Mouse (Mus musculus) kidney, adult 2 months (tissue): ENCODE results near the gene Grik5. TPM values are rescaled to one million over a fixed set of nuclear protein-coding genes. Genes with fewer than 3 reads are reported as not detected.

ENCODE experiments used
- DNase-seq: peaks from one replicate; pipeline ENCODE4 v3.0.0; 2021
- H3K27ac ChIP-seq: fragments of 200-500 bp; 2 replicates; pipeline ENCODE4 v1.5.1; 2012; ENCODE audit warnings: low read depth, low read length, control low read depth, inconsistent platforms; ENCODE audit not compliant: insufficient read depth
- H3K27me3 ChIP-seq: fragments of 200-500 bp; replicated peaks from 2 replicates; pipeline ENCODE4 v1.6.1; 2012; ENCODE audit warnings: mild to moderate bottlenecking, moderate library complexity, low read length, inconsistent platforms; ENCODE audit not compliant: control insufficient read depth, insufficient read depth
- H3K36me3 ChIP-seq: fragments of 200-500 bp; 2 replicates; pipeline ENCODE4 v1.6.1; 2012; ENCODE audit warnings: mild to moderate bottlenecking, moderate library complexity, low read length, inconsistent platforms; ENCODE audit not compliant: control insufficient read depth, insufficient read depth
- H3K4me1 ChIP-seq: fragments of 200-500 bp; 2 replicates; pipeline ENCODE4 v1.6.1; 2011; ENCODE audit warnings: low read length; ENCODE audit not compliant: control insufficient read depth, insufficient read depth
- H3K4me3 ChIP-seq: fragments of 200-500 bp; 2 replicates; pipeline ENCODE4 v1.5.1; 2011; ENCODE audit warnings: mild to moderate bottlenecking, low read depth, low read length, control low read depth; ENCODE audit not compliant: insufficient read depth
- CTCF ChIP-seq: fragments of 200-500 bp; conservative IDR thresholded peaks from 2 replicates; pipeline ENCODE4 v1.5.1; 2011; ENCODE audit warnings: low read depth, mild to moderate bottlenecking, control low read depth, low read length, moderate library complexity, mixed read lengths; ENCODE audit not compliant: insufficient read depth, insufficient read length
- POLR2A ChIP-seq: fragments of 200-500 bp; IDR thresholded peaks from one replicate; pipeline ENCODE4 v1.6.1; 2011; ENCODE audit warnings: low read depth, low read length, control low read depth
- WGBS: fragments of 180-500 bp; shearing (Covaris S2); methylation state at CpG from one replicate; pipeline ENCODE4 v1.1.7; 2018; 5-methylcytosine and 5-hydroxymethylcytosine counted together
- polyA plus RNA-seq: library from polyadenylated mRNA; depleted of rRNA; stranded (reverse); fragments of >200 nt; gene quantifications from 2 replicates; pipeline ENCODE4 v1.2.3, GENCODE M21; 2012; rRNA removed

The Grik5 gene
- polyA plus RNA-seq, result 17.1 and 24.3 TPM in 2 replicates

GRCm38 (mm10) chr7:25071979-25072715 lies at the start of gene Grik5, which contains the start of gene Zfp574:
Grik5 (minus strand) TSS chr7:25072346.
Zfp574 (plus strand) TSS chr7:25072567.
- no peak for DNase-seq
- Histone ChIP-seq H3K27me3 (no peaks in the 10 kb centered on the region), H3K4me3 (peak within 1 kb of the TSS; percentile 67), H3K27ac (peak within 1 kb of the TSS; percentile 51), H3K36me3 (no peaks in the 10 kb centered on the region), H3K4me1 (0 out of 2 replicates have a peak, but pooled peaks cover 2% of the 10 kb centered on the region)
- TF ChIP-seq CTCF (no peak), POLR2A (no peak)
- WGBS, result 6% methylated on average over 26 of the region's 28 CpGs

DNA sequence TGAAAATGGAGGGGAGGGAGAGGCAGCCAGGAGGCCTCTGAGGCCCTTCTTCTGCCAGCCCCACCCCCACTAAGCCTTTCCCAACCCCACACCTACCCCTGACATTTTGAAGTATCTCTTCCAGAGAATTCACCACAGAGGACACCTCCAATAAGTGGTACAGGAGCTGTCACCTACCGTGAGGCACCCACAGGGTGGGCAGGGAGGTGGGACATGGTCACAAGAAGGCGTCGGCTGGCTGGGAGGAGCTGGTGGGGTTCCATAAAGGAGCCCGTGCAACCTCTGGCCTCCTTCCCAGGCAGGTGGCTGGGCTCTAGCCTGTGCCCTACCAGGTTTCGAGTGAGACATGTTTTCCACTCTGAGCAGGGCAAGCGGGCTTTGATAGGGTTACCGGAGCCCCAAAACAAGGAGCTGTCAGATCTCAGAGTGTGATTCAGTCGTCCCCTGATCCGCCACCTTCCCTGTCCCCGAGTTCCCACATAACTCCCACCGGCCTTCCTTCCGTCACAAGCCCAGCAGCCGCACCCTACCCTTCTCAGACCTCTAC lies 49.2 kb upstream of the Grik5 start:
- TF ChIP-seq CTCF, result no peak
- no peak for TF ChIP-seq POLR2A
- Histone ChIP-seq H3K4me1 (no peaks in the 10 kb centered on the region), H3K27ac (no peak overlapping the region), H3K36me3 (no peaks in the 10 kb centered on the region), H3K27me3 (no peaks in the 10 kb centered on the region), H3K4me3 (no peak overlapping the region)
- WGBS, result 70% methylated on average over 13 of the region's 13 CpGs
- no peak for DNase-seq

- no peak for TF ChIP-seq POLR2A
- no peak for TF ChIP-seq CTCF
- 60% methylated on average over 15 of the region's 25 CpGs for WGBS
- no peaks in the 10 kb centered on the region for H3K4me1 ChIP-seq
- no peak overlapping the region for H3K4me3 ChIP-seq
- H3K27ac ChIP-seq, result no peak overlapping the region
- no peaks in the 10 kb centered on the region for H3K27me3 ChIP-seq
- peak; percentile 35 for DNase-seq
- no peaks in the 10 kb centered on the region for H3K36me3 ChIP-seq
These were observed 48.1 kb upstream of the Grik5 start for GRCm38 (mm10) chr7:25120061-25120834.

DNA sequence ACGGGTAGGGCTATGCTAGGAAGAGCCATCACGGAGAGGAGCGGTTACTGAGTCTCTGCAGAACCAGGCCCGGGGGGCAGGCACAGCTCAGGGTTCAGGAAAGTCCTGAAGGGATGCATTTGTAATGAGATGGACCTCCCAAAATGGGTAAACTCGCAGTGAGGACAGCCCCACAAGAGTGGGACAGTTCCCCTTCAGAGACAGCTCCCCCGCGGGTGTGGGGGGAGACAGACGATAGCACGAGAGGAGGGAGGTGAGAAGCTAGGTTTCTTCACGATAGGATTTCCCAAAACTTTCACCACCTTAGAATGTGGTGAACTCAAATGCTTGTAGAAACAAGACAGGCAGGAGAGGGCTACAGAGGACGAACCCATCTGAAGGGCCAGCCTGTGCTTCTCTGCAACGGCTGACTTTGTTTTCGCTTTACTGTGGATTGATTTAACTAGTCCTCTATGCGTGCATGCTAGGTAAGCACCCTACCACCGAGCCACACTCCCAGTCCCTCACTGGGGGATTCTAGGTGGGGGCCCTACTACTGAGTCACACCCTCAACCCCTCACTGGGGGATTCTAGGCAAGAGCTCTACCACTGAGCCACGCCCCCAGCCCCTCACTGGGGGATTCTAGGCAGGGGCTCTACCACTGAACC lies 40.9 kb upstream of the Grik5 start:
- H3K36me3 ChIP-seq, result no peaks in the 10 kb centered on the region
- WGBS, result 81% methylated on average over 16 of the region's 16 CpGs
- H3K27ac ChIP-seq, result no peak overlapping the region
- no peak overlapping the region for H3K4me3 ChIP-seq
- no peak for TF ChIP-seq CTCF
- TF ChIP-seq POLR2A, result no peak
- H3K27me3 ChIP-seq, result no peaks in the 10 kb centered on the region
- H3K4me1 ChIP-seq, result no peaks in the 10 kb centered on the region
- no peak for DNase-seq

- TF ChIP-seq POLR2A (no peak), CTCF (no peak)
- WGBS, result 74% methylated on average over 17 of the region's 17 CpGs
These were observed 40.2 kb upstream of the Grik5 start for GRCm38 (mm10) chr7:25112178-25112955.

GRCm38 (mm10) chr7:25110336-25110735 lies 38.2 kb upstream of the Grik5 start:
- TF ChIP-seq CTCF, result no peak
- TF ChIP-seq POLR2A, result no peak
- H3K4me3 ChIP-seq, result no peak overlapping the region
- H3K27me3 ChIP-seq, result no peaks in the 10 kb centered on the region
- 82% methylated on average over 9 of the region's 9 CpGs for WGBS
- H3K36me3 ChIP-seq, result no peaks in the 10 kb centered on the region
- no peaks in the 10 kb centered on the region for H3K4me1 ChIP-seq
- no peak overlapping the region for H3K27ac ChIP-seq
- no peak for DNase-seq

More at GRCm38 (mm10) chr7:25112178-25112955, 40.2 kb upstream of the Grik5 start:
- no peaks in the 10 kb centered on the region for H3K27me3 ChIP-seq
- H3K27ac ChIP-seq, result no peak overlapping the region
- no peaks in the 10 kb centered on the region for H3K36me3 ChIP-seq
- H3K4me1 ChIP-seq, result no peaks in the 10 kb centered on the region
- no peak for DNase-seq
- H3K4me3 ChIP-seq, result no peak overlapping the region
